Mouse (Mus musculus) neutrophil, adult 5-6 weeks (primary cell): ENCODE measurements around the gene Abca7. TPM values are rescaled to one million over a fixed set of nuclear protein-coding genes. Genes with fewer than 3 reads are reported as not detected.
"Not testable (repeated sequence)": the region's sequence is repeated elsewhere in the genome, so short reads cannot be mapped to it uniquely, and the experiment has no call there.

Experiments
- ATAC-seq: fragments of 151-379, 151-347 bp; 2 replicates; pipeline ENCODE4 v1.8.0; 2017; ENCODE audit warnings: mild to moderate bottlenecking, moderate TSS enrichment; ENCODE audit not compliant: insufficient number of reproducible peaks, poor library complexity, low FRiP score, severe bottlenecking; ENCODE audit errors: extremely low read depth
- total RNA-seq: library from RNA; stranded (forward); fragments of 200-1000 nt; gene quantifications from 2 replicates; pipeline ENCODE4 v1.2.3, GENCODE M21; 2017

Abca7 gene
- total RNA-seq, 1 experiment from 2014 or later, result 45.9 TPM

DNA sequence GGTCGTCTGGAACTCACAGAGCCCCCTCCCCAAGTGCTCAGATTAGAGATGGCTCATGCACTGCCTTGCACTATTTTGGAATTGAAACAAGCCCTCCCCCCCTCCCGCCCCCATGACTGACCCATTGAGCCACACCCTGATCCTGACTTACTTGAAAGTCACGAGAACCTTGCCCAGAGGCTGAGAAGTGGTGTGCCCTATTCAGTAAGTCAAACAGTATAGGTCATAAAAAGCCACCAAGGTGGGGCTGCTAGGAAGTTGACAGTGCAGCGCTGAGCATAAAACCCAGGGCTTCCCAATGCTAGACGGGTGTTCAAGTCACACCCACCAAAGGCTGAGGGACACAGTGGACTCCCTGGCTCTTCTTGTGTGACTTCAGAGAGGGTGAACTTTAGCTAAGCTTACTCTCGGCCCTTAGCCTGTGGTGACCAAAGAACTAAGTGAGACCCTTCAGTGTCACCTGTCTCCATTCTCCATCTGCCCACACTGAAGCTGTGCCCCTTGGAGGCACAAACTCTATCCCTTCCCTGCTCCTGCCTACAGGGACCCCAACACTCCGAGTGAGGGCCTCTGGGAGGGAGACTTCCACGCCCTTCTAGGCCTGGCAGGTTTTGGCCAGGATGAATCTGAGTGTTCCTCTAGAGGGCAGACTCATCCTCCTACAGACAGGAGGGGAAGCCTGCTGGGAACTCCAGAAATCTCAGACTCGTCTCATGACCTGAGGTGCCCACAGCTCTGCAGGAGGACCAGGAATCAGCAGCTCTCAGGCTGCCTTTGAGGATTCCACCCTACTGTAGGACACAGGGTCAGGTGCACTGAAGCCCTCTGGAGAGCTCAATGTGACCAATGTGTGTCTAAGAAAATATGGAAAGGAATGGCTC, 37.5 kb downstream of the Abca7 start:
- peak; percentile 24; the same call in 1 of the 2 replicates for ATAC-seq

DNA sequence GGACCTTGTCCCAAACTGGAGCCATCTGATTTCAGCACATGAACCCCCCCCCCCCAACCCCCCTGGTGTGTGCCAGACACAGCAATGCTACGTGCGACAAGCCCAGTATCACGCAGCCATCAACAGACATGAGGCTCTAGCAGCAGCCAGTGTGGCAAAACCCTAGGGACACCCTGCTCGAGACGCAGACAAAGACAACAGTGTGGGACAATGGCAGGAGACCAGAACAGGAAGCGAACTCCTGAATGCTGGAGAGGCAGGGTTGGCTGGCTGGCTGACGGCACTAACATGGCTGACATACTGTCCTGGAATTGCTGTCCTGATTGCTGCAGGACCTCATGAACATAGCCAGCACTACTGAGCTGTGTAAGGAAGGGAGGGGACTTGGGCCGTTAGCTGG, 38.9 kb downstream of the Abca7 start:
- ATAC-seq, result no peak

GRCm38 (mm10) chr10:80035686-80036085, 39.4 kb downstream of the Abca7 start:
- ATAC-seq, result no peak

GRCm38 (mm10) chr10:80036832-80037231, 40.5 kb downstream of the Abca7 start:
- no peak for ATAC-seq

DNA sequence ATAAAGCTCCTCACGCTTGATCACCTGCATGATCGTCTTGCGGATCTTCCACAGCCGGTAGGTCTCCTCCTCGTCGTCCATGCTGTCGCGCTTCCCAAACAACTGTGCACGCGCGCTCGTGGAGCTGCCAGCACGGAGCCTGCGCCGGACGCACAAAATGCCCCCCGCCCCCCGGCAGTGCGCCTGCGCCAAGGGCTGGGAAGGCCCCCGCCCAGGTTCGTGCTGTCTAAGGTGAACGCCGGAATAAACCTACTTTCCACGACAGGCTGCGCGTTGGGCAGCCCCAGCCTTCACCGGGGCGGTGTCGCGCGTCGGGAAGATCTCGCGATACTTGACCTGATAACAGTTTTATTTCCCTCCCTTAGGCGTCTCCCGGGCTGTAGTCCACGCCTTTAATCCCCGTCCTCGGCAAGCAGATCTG, 43.3 kb downstream of the Abca7 start, which contains the start of gene Polr2e:
Polr2e (minus strand) TSS at position 237 of the 421 bp plus-strand sequence.
- ATAC-seq, result peak; percentile 89

DNA sequence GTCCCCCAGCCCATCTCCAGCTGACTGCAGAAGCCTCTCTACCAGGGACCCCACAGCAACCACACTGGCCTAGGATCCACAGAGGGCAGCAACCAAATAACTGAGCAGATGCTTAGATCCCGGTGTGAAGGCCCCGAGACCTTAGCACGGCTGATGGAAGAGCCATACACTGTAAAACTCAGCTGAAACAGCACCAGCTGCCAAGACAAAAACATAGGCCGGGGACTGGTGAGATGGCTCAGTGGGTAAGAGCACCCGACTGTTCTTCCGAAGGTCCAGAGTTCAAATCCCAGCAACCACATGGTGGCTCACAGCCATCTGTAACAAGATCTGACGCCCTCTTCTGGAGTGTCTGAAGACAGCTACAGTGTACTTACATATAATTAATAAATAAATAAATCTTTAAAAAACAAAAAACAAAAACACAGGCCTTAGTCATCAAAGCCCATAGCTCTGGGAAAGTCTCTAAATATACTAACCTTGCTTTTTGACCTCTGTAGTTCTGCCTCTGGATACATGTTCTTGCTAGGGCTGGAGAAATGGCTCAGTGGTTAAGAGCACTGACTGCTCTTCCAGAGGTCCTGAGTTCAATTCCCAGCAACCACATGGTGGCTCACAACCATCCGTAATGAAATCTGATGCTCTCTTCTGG, 45.2 kb downstream of the Abca7 start:
- not testable (repeated sequence) for ATAC-seq

- ATAC-seq, result no peak
Measured at GRCm38 (mm10) chr10:80044087-80044486, 47.8 kb downstream of the Abca7 start.

DNA sequence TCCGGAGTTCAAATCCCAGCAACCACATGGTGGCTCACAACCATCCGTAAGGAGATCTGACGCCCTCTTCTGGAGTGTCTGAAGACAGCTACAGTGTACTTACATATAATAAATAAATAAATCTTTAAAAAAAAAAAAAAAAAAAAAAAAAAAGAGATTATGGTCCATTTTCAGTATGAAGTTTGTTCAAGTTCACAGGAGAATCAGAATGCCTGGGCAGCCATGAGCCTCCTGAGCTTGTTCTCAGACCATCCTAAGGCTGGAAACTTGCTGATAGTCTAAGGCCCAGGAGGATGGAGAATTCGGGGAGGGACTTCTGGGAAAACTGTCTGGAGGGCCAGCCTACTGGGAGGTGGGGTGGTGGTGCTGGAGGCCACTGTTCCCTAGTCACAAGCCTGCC, 49.1 kb downstream of the Abca7 start:
- not testable (repeated sequence) for ATAC-seq

DNA sequence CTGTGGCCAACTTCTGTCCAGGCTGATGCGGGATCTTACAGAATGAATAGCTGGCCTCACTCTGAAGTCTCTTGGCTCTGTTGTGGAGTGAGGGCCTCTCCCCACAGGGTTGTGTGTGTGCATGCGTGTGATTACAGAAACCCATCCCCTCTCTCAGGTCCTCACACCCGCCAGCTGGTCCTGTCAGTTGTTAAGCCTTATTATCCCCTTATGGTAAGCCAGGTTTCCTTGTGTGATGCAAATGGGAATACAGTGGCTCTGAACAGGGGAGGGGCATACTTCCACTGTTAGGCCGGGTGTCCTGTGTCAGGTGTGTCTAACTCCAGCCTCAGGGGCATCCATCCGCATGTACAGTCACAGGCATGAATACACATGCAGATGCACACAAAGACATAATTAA, 49.5 kb downstream of the Abca7 start:
- no peak for ATAC-seq

GRCm38 (mm10) chr10:80047041-80047565, 50.8 kb downstream of the Abca7 start, which contains the start of gene Gpx4:
Gene Gpx4 (plus strand): TSS chr10:80047166.
- ATAC-seq, result no peak

- ATAC-seq, result no peak
Measured at GRCm38 (mm10) chr10:80048396-80048795, 52.1 kb downstream of the Abca7 start.

- ATAC-seq, result no peak
Measured at GRCm38 (mm10) chr10:80048834-80049233, 52.5 kb downstream of the Abca7 start.

- ATAC-seq, result no peak
Measured at GRCm38 (mm10) chr10:80050244-80050643, 54.0 kb downstream of the Abca7 start.

- ATAC-seq, result no peak
Measured at GRCm38 (mm10) chr10:80050885-80051617, 54.8 kb downstream of the Abca7 start.

GRCm38 (mm10) chr10:80051618-80052373, 55.5 kb downstream of the Abca7 start:
- ATAC-seq, result peak; percentile 13; the same call in 1 of the 2 replicates

DNA sequence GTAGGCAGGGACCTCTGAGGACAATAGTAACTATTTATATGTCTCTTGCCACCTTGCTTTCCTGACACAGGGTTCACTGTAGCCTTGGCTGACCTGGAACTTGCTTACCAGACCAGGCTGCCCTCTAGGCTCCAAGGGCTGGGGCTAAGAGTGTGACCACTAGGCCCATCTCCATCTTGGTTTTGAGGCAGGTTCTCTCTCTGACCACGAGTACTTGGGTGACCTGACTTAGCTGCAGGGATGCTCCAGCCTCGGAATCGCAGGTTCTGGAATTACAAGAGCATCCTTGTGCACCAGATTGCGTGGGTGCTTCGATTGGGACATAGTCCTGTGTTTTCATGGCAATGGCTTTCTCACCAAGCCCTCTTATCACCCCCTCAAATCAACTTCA, 56.1 kb downstream of the Abca7 start:
- no peak for ATAC-seq

- peak; percentile 91 for ATAC-seq
Measured at GRCm38 (mm10) chr10:80053259-80053780, 57.0 kb downstream of the Abca7 start.
